Mouse (Mus musculus): ENCODE measurements at regions not wholly inside any gene's neighbourhood (a gene's known extent, or its start where the extent isn't known, plus 50 kb on each side); places are given as distances from the start of the nearest gene placed in this dataset.

DNA sequence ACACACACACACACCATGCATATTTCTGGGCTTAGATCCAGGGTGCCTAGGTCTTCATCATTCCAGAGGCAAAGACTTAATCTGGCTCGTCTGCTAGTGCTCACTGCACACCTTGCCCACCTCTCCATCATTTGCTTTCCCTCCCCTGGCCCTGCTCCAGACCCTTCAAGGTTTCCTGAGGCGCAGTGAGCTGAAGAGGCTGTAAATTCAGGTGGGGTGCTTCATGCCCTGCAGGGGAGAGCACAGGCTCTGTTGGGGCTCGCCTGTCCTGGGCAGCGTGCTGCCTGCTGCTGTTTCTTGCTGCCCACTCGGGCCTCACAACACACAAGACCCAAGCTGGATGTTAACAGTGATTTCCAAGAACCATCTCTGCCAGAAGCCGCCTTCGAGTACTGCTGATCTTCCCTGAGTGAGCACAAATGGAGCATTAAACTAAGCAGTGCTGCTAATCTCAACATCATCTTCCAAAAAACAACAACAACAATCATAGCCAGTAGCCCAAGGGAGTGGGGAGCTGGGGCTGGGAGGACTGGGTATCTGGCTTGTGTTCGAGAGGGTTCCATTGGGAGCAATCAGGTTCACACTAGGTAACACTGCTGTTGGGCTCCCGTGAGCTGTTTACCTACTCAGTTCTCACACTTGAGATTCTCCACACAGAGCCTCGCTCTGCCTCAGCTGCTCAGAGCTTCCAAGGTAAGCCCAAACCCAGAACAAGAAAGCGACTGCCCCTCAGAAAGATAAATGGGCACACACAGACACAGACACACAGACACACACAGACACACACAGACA, 181.1 kb downstream of the Wdr11 start:
- TF ChIP-seq CTCF (IDR thresholded peaks at IDR 0.05; ENCODE audit: insufficient read depth, low read depth, low read length) (no peak), POLR2A (IDR thresholded peaks at IDR 0.05; ENCODE audit: insufficient read depth, low read depth, low read length) (no peak)

Data from olfactory bulb, adult 2 months (tissue).